Comparison of ENCODE assay signal across 8 mouse cellular contexts in the genomic region with DNA sequence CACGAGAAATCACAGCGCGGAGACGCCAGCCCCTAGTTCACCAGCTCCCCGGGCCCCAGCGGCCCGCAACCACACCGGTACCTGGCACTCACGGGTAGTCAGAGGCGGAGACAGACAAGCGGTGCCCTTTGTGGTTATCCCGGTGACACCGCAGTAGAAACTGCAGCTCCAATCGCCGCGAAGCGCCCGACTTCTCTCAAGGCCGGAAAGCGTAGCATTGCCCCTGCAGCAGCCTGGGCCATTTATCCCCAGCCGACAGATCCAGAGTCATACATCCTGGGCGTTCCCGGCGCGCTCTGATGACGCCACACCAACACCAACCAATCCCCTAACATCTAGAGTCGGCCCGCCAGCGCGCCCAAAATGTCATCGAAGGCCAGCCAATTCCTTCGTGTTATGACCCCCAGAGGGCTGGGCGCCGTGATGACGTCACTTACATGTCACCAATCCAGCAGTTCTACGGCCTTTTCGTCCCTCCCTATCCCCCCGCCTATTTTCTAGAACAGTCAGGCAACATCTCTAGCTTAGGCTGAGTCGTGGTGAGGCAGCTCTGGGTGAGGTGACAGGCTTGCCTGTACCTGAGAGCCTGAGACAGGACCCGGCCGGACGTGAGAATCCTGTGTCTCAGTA. TPM values are rescaled to one million over a fixed set of nuclear protein-coding genes. Genes with fewer than 3 reads are reported as not detected.
DNase-seq lines count a peak whose midpoint lies in the region; ATAC-seq and TF ChIP-seq lines count a peak whose summit lies in the region.

Gene Zfand2a (minus strand): TSS at position 365 of the 630 bp plus-strand sequence.

- H3K27ac ChIP-seq in gastrocnemius, adult 2 months = peak within 1 kb of the TSS; percentile 96
- H3K27ac ChIP-seq in hindbrain, postnatal 0 days = peak within 1 kb of the TSS; percentile 86
- peak within 1 kb of the TSS; percentile 95 for H3K27ac ChIP-seq in left cerebral cortex, adult 2 months

- no peaks in the 10 kb centered on the region for H3K27me3 ChIP-seq in hindbrain, postnatal 0 days (ENCODE audit: insufficient read depth, low read length)

- no peak for TF ChIP-seq CTCF in gastrocnemius, adult 2 months (IDR thresholded peaks at IDR 0.05)
- TF ChIP-seq CTCF in hindbrain, postnatal 0 days (IDR thresholded peaks at IDR 0.05; ENCODE audit: low read depth) = no peak
- TF ChIP-seq CTCF in left cerebral cortex, adult 2 months (IDR thresholded peaks at IDR 0.05) = no peak

- intact Hi-C loops in gastrocnemius, adult 2 months (cut with DNase I) = loop anchor here (2.0 kb wide), 1 partner anchor 23 kb away; the partner anchor contains the start of gene 3110082I17Rik
- intact Hi-C loops in left cerebral cortex, adult 2 months (cut with DNase I) = no loop called here

- H3K4me1 ChIP-seq in hindbrain, postnatal 0 days (ENCODE audit: insufficient read depth, low read length) = peaks cover 3% of the 10 kb centered on the region; the same call in 1 of the 2 replicates

- peak within 1 kb of the TSS; percentile 83 for H3K4me3 ChIP-seq in gastrocnemius, adult 2 months
- peak within 1 kb of the TSS; percentile 98 for H3K4me3 ChIP-seq in hindbrain, postnatal 0 days (ENCODE audit: low read length)
- peak within 1 kb of the TSS; percentile 95 for H3K4me3 ChIP-seq in left cerebral cortex, adult 2 months

- peak within 1 kb of the TSS; percentile 89 for H3K9ac ChIP-seq in hindbrain, postnatal 0 days (replicated peaks; ENCODE audit: low read length)

- peaks cover 17% of the 10 kb centered on the region for H3K36me3 ChIP-seq in hindbrain, postnatal 0 days (ENCODE audit: insufficient read depth, low read length)

- H3K9me3 ChIP-seq in hindbrain, postnatal 0 days (ENCODE audit: low read length) = no peaks in the 10 kb centered on the region

- peak within 1 kb of the TSS; percentile 76 for H3K4me2 ChIP-seq in hindbrain, postnatal 0 days (ENCODE audit: low read depth, low read length)

- DNase-seq in ZHBTc4 (ENCODE audit: low read depth, low spot score) = peak; percentile 100
- DNase-seq in gastrocnemius, adult 2 months = peak; percentile 99
- DNase-seq in hindbrain, postnatal 0 days (ENCODE audit: low spot score) = peak; percentile 100
- peak; percentile 99 for DNase-seq in left cerebral cortex, adult 2 months (ENCODE audit: extremely low spot score in 1 of 2, low spot score in 2 of 2)
- peak; percentile 100 for DNase-seq in right cerebral cortex, adult 2 months (ENCODE audit: low spot score in 2 of 2)
- DNase-seq in urinary bladder, postnatal 14 days (ENCODE audit: low spot score) = peak; percentile 99

- peak; percentile 97 for ATAC-seq in common myeloid progenitor, adult 5-6 weeks (replicated peaks; ENCODE audit: low read depth, poor library complexity, severe bottlenecking)
- ATAC-seq in hindbrain, postnatal 0 days = peak; percentile 98
- ATAC-seq in megakaryocyte, adult 5-6 weeks (ENCODE audit: poor library complexity, severe bottlenecking) = peak; percentile 94

- under 1% methylated on average over 42 of the region's 42 CpGs for WGBS in hindbrain, postnatal 0 days

RNA-seq across cellular contexts. Expression of gene Zfand2a, which starts in this region (rescaled TPM):
- 12.5 and 24.4 TPM in 2 replicates for total RNA-seq in common myeloid progenitor, adult 5-6 weeks (2017)
- total RNA-seq in gastrocnemius, adult 2 months (2021) = 10 to 100 TPM in 1 of 2 experiments, 1 to 10 TPM in 1; 8.5 to 10.3 TPM
- 55.2 and 61.1 TPM in 2 replicates for total RNA-seq in hindbrain, postnatal 0 days (2014; rRNA removed)
- 19.4 and 26.2 TPM in 2 replicates for polyA plus RNA-seq in hindbrain, postnatal 0 days (2015; fragmentation: Nextera tagmentation; extraction: Ambion mirVana)
- total RNA-seq in left cerebral cortex, adult 2 months (2021) = 10 to 100 TPM; 53.9 to 60.0 TPM
- total RNA-seq in megakaryocyte, adult 5-6 weeks (2015) = 11.4 and 14.9 TPM in 2 replicates
- 6.7 and 21.9 TPM in 2 replicates for total RNA-seq in megakaryocyte, adult 5-6 weeks (2017)

Comparison
In these comparisons a context has a peak if more than half of its experiments do, and no peak if none do; other contexts are left out.
1. Peak in every context shown above with its lines: DNase-seq, ATAC-seq, H3K4me3 ChIP-seq and H3K27ac ChIP-seq.